Mouse (Mus musculus): Measurements from ENCODE around the gene Tent4a. TPM values are rescaled to one million over a fixed set of nuclear protein-coding genes. Genes with fewer than 3 reads are reported as not detected.

Gene Tent4a
- polyA plus RNA-seq, 1 experiment: 16.7 TPM

DNA sequence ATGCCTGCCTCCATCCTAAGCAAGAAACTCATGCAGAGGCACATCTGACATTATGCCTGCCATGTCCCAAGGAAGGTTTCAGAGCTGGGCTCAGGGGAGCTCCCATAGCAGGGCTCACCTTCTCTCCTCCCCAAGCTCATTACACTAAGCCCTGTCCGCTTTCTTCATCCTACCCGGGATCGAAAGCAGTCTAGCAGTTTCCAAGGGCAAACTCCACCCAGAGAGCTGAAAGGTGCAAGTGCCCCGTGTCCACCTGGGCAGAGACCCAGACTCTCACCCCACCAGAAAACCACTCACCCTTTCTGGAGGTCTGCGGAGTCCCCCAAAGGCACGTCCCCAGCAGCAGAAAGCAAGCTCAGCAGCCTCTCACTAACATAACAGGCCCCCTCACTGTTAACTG lies 3.5 kb downstream of the Tent4a start:
- WGBS: 43% methylated on average over 6 of the region's 6 CpGs
- peak overlapping the region; percentile 49 for H3K27ac ChIP-seq (ENCODE audit: insufficient read depth, low read depth, low read length)
- no peaks in the 10 kb centered on the region for H3K27me3 ChIP-seq (replicated peaks; ENCODE audit: control insufficient read depth, insufficient read depth, low read length)
- peaks cover 41% of the 10 kb centered on the region for H3K4me1 ChIP-seq (ENCODE audit: control insufficient read depth, insufficient read depth, low read length)
- H3K4me3 ChIP-seq (ENCODE audit: insufficient read depth, low read depth, low read length): peak overlapping the region; percentile 87
- DNase-seq: peak; percentile 38
- no peaks in the 10 kb centered on the region for H3K36me3 ChIP-seq (ENCODE audit: control insufficient read depth, insufficient read depth, low read length)
- no peak for TF ChIP-seq CTCF (conservative IDR thresholded peaks at IDR 0.05; ENCODE audit: insufficient read depth, insufficient read length, low read depth, low read length)
- no peak for TF ChIP-seq POLR2A (IDR thresholded peaks at IDR 0.05; ENCODE audit: low read depth, low read length)

GRCm38 (mm10) chr13:69530156-69530555 lies 4.3 kb downstream of the Tent4a start:
- TF ChIP-seq CTCF (conservative IDR thresholded peaks at IDR 0.05; ENCODE audit: insufficient read depth, insufficient read length, low read depth, low read length) (no peak), POLR2A (IDR thresholded peaks at IDR 0.05; ENCODE audit: low read depth, low read length) (no peak)
- no peaks in the 10 kb centered on the region for H3K27me3 ChIP-seq (replicated peaks; ENCODE audit: control insufficient read depth, insufficient read depth, low read length)
- H3K4me3 ChIP-seq (ENCODE audit: insufficient read depth, low read depth, low read length): no peak overlapping the region
- H3K36me3 ChIP-seq (ENCODE audit: control insufficient read depth, insufficient read depth, low read length): no peaks in the 10 kb centered on the region
- H3K27ac ChIP-seq (ENCODE audit: insufficient read depth, low read depth, low read length): peak overlapping the region; percentile 49; the same call in 1 of the 2 replicates
- no peak for DNase-seq
- H3K4me1 ChIP-seq (ENCODE audit: control insufficient read depth, insufficient read depth, low read length): peaks cover 39% of the 10 kb centered on the region
- WGBS: 66% methylated on average over 3 of the region's 3 CpGs

DNA sequence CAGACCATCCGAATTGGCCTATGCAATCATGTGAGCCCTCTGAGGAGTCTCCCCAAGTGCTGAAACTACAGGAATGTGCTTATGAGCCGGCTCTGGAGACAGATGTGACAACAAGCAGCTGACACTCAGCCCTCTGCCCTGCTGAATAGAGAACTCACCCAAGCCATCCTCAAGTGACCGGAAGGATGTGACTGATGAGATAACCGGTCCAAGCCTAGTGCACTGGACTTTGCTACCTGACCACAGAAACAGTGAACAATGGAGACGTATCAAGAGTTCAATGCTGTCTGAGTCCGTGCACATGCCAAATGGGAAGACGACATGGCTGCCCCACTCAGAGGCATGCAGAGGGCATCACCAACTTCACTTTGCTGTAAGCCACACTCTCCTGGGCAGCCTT lies 5.9 kb downstream of the Tent4a start:
- WGBS: 56% methylated on average over 7 of the region's 7 CpGs
- 0 out of 2 replicates have a peak overlapping the region, but pooled peaks have one; percentile 6 for H3K27ac ChIP-seq (ENCODE audit: insufficient read depth, low read depth, low read length)
- no peaks in the 10 kb centered on the region for H3K36me3 ChIP-seq (ENCODE audit: control insufficient read depth, insufficient read depth, low read length)
- DNase-seq: peak; percentile 65
- peaks cover 50% of the 10 kb centered on the region for H3K4me1 ChIP-seq (ENCODE audit: control insufficient read depth, insufficient read depth, low read length)
- no peaks in the 10 kb centered on the region for H3K27me3 ChIP-seq (replicated peaks; ENCODE audit: control insufficient read depth, insufficient read depth, low read length)
- TF ChIP-seq POLR2A (IDR thresholded peaks at IDR 0.05; ENCODE audit: low read depth, low read length): no peak
- H3K4me3 ChIP-seq (ENCODE audit: insufficient read depth, low read depth, low read length): no peak overlapping the region

DNA sequence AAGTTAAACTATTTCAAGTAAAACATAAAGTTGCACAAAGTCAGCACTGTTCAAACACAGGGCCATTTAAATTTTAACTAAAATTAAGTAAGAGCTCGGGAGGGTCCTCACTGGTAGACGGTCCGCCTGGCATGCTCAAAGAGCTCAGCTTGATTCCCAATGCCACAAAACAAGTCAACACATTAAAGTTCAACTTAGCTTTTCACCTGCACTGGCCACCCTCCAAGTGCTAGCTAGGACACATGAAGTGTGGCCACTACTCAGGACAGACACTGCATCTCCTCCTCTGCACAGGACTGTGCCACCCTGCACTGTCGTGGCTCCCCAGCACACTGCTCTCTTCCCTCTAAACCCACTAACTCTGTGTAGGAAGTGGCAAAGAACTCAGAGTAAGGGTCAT lies 8.6 kb downstream of the Tent4a start:
- DNase-seq: peak; percentile 94
- 36% methylated on average over 4 of the region's 4 CpGs for WGBS

GRCm38 (mm10) chr13:69524158-69524530 lies 10.3 kb downstream of the Tent4a start:
- Histone ChIP-seq H3K27ac (ENCODE audit: insufficient read depth, low read depth, low read length) (peak overlapping the region; percentile 67), H3K4me3 (ENCODE audit: insufficient read depth, low read depth, low read length) (no peak overlapping the region), H3K4me1 (ENCODE audit: control insufficient read depth, insufficient read depth, low read length) (peaks cover 56% of the 10 kb centered on the region), H3K27me3 (replicated peaks; ENCODE audit: control insufficient read depth, insufficient read depth, low read length) (no peaks in the 10 kb centered on the region), H3K36me3 (ENCODE audit: control insufficient read depth, insufficient read depth, low read length) (no peaks in the 10 kb centered on the region)
- TF ChIP-seq CTCF (conservative IDR thresholded peaks at IDR 0.05; ENCODE audit: insufficient read depth, insufficient read length, low read depth, low read length): no peak
- TF ChIP-seq POLR2A (IDR thresholded peaks at IDR 0.05; ENCODE audit: low read depth, low read length): no peak
- DNase-seq: peak; percentile 87
- WGBS: 40% methylated on average over 2 of the region's 2 CpGs

More for the DNA sequence above, 8.6 kb downstream of the Tent4a start:
- no peak for TF ChIP-seq POLR2A (IDR thresholded peaks at IDR 0.05; ENCODE audit: low read depth, low read length)
- TF ChIP-seq CTCF (conservative IDR thresholded peaks at IDR 0.05; ENCODE audit: insufficient read depth, insufficient read length, low read depth, low read length): no peak
- H3K4me3 ChIP-seq (ENCODE audit: insufficient read depth, low read depth, low read length): no peak overlapping the region
- H3K36me3 ChIP-seq (ENCODE audit: control insufficient read depth, insufficient read depth, low read length): no peaks in the 10 kb centered on the region
- peaks cover 63% of the 10 kb centered on the region for H3K4me1 ChIP-seq (ENCODE audit: control insufficient read depth, insufficient read depth, low read length)
- H3K27ac ChIP-seq (ENCODE audit: insufficient read depth, low read depth, low read length): peak overlapping the region; percentile 79
- H3K27me3 ChIP-seq (replicated peaks; ENCODE audit: control insufficient read depth, insufficient read depth, low read length): no peaks in the 10 kb centered on the region

DNA sequence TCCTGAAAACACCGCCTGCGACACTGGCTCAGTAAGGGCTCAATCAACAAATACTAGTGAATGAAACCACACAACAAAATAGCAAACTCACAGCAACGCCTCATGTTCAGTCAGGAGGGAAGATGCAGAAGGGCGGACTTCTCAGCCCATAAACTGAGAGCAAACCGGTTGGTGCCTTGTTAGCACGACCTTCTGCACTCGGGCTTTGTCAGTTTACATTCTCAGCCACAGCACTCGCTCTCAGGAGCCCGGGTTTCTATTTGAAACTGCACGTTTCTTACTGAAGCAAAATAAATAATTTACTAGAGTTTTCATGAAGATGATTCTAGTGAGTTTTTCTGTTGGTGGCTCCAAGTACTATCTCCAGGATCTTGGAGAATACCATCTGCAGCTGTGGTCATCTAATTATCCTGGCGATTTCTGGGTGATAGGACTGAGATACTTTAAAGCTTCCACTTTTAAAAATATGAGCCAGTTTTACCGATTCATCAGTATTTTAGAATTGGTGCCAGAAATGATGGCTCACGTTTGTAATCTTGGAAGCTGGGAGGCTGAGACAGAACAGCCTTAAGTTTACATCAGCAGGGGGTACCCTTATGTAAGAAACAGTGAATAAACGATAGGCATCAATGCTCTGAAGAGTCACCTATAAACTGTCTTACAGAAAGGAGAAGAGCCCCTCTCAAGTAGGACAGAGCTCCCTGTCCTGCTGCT lies 10.8 kb downstream of the Tent4a start:
- WGBS: 35% methylated on average over 14 of the region's 14 CpGs
- peak; percentile 34 for DNase-seq
- TF ChIP-seq CTCF (conservative IDR thresholded peaks at IDR 0.05; ENCODE audit: insufficient read depth, insufficient read length, low read depth, low read length) (no peak), POLR2A (IDR thresholded peaks at IDR 0.05; ENCODE audit: low read depth, low read length) (no peak)
- H3K27me3 ChIP-seq (replicated peaks; ENCODE audit: control insufficient read depth, insufficient read depth, low read length): no peaks in the 10 kb centered on the region
- no peak overlapping the region for H3K4me3 ChIP-seq (ENCODE audit: insufficient read depth, low read depth, low read length)
- H3K36me3 ChIP-seq (ENCODE audit: control insufficient read depth, insufficient read depth, low read length): no peaks in the 10 kb centered on the region
- peaks cover 52% of the 10 kb centered on the region for H3K4me1 ChIP-seq (ENCODE audit: control insufficient read depth, insufficient read depth, low read length)
- peak overlapping the region; percentile 8; the same call in 1 of the 2 replicates for H3K27ac ChIP-seq (ENCODE audit: insufficient read depth, low read depth, low read length)

GRCm38 (mm10) chr13:69522161-69522791 lies 12.1 kb downstream of the Tent4a start:
- H3K4me1 ChIP-seq (ENCODE audit: control insufficient read depth, insufficient read depth, low read length): peaks cover 57% of the 10 kb centered on the region
- H3K36me3 ChIP-seq (ENCODE audit: control insufficient read depth, insufficient read depth, low read length): no peaks in the 10 kb centered on the region
- 85% methylated on average over 1 of the region's 1 CpGs for WGBS

More at GRCm38 (mm10) chr13:69522161-69522791, 12.1 kb downstream of the Tent4a start:
- peak; percentile 48 for DNase-seq
- Histone ChIP-seq H3K4me3 (ENCODE audit: insufficient read depth, low read depth, low read length) (no peak overlapping the region), H3K27ac (ENCODE audit: insufficient read depth, low read depth, low read length) (no peak overlapping the region), H3K27me3 (replicated peaks; ENCODE audit: control insufficient read depth, insufficient read depth, low read length) (no peaks in the 10 kb centered on the region)
- no peak for TF ChIP-seq CTCF (conservative IDR thresholded peaks at IDR 0.05; ENCODE audit: insufficient read depth, insufficient read length, low read depth, low read length)
- no peak for TF ChIP-seq POLR2A (IDR thresholded peaks at IDR 0.05; ENCODE audit: low read depth, low read length)

All from kidney, adult 2 months (tissue).